Mouse (Mus musculus) hindbrain, postnatal 0 days (tissue): ENCODE data around the gene Foxc2. TPM values are rescaled to one million over a fixed set of nuclear protein-coding genes. Genes with fewer than 3 reads are reported as not detected.

Experiments
- ATAC-seq: fragments of 200-750 bp; cut with Nextera tagmentation; 2 replicates; pipeline ENCODE4 v1.8.0; 2017; ENCODE audit warnings: mild to moderate bottlenecking, moderate TSS enrichment, moderate library complexity
- DNase-seq: peaks from one replicate; pipeline ENCODE4 v3.0.0-alpha.2; 2015; ENCODE audit warnings: low spot score
- H3K27ac ChIP-seq: fragments of 300-500 bp; sonication (generic); 2 replicates; pipeline ENCODE4 v1.5.1; 2014; ENCODE audit warnings: mild to moderate bottlenecking
- H3K27me3 ChIP-seq: fragments of 300-500 bp; sonication (generic); 2 replicates; pipeline ENCODE4 v1.6.1; 2014; ENCODE audit warnings: low read length, mixed read lengths; ENCODE audit not compliant: insufficient read depth
- H3K36me3 ChIP-seq: fragments of 300-500 bp; sonication (generic); 2 replicates; pipeline ENCODE4 v1.6.1; 2014; ENCODE audit warnings: low read length, mixed read lengths; ENCODE audit not compliant: insufficient read depth
- H3K4me1 ChIP-seq: fragments of 300-500 bp; sonication (generic); 2 replicates; pipeline ENCODE4 v1.6.1; 2014; ENCODE audit warnings: antibody characterized with exemption, low read length, mixed read lengths; ENCODE audit not compliant: insufficient read depth
- H3K4me2 ChIP-seq: fragments of 300-500 bp; sonication (generic); 2 replicates; pipeline ENCODE4 v1.6.1; 2014; ENCODE audit warnings: low read depth, mild to moderate bottlenecking, low read length, moderate library complexity, mixed read lengths
- H3K4me3 ChIP-seq: fragments of 300-500 bp; sonication (generic); 2 replicates; pipeline ENCODE4 v1.5.1; 2014; ENCODE audit warnings: low read length
- H3K9ac ChIP-seq: fragments of 300-500 bp; sonication (generic); replicated peaks from 2 replicates; pipeline ENCODE4 v1.6.1; 2014; ENCODE audit warnings: mild to moderate bottlenecking, low read length, moderate library complexity, mixed read lengths
- H3K9me3 ChIP-seq: fragments of 300-500 bp; sonication (generic); 2 replicates; pipeline ENCODE4 v1.6.1; 2016; ENCODE audit warnings: low read length, mixed read lengths
- CTCF ChIP-seq: IDR thresholded peaks from 2 replicates; pipeline ENCODE4 v1.5.1; 2016; ENCODE audit warnings: antibody characterized with exemption, control low read depth, low read depth
- WGBS: fragments of 180-500 bp; shearing (Covaris S2); extraction: QIAGEN DNeasy Blood & Tissue Kit; methylation state at CpG from one replicate; pipeline ENCODE4 v1.1.7; 2014; 5-methylcytosine and 5-hydroxymethylcytosine counted together
- polyA plus RNA-seq: library from polyadenylated mRNA; unstranded; fragments of >200 nt; fragmentation: Nextera tagmentation; extraction: Ambion mirVana; gene quantifications from 2 replicates; pipeline ENCODE4 v1.2.1, GENCODE M21; 2015
- total RNA-seq: library from RNA; depleted of rRNA; stranded (reverse); fragments of >200 nt; gene quantifications from 2 replicates; pipeline ENCODE4 v1.2.3, GENCODE M21; 2014

The Foxc2 gene
- total and polyA plus RNA-seq, 2 experiments from 2014 or later = 2.8 to 10.6 TPM

DNA sequence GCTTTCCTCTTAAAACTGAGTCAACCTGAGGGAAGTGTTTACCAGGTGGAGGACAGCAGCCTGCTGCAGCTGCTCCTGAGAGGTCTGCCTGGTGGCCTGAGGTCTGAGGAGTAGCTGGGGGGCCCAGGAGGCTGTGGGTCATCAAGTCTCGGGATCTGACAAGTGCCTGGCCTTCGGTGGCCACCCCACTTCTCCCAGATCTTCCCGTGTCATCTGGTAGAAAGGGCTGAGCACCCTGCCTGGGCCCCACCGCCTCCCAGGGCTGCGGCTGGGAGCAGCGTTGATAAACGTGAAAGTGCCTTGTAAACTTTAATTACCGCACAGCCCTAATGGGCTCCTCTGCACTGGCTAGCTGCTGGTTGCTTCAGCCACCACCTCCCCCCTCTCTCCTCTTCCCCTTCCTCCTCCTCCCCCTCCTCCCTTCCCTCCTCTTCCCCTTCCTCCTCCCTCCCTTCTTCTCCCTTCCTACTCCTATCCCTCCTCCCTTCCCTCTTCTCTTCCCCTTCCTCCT lies 32.7 kb downstream of the Foxc2 start:
- no peak for TF ChIP-seq CTCF
- Histone ChIP-seq H3K4me3 (no peak overlapping the region), H3K4me2 (no peak overlapping the region), H3K27me3 (no peaks in the 10 kb centered on the region), H3K4me1 (no peaks in the 10 kb centered on the region), H3K9ac (no peak overlapping the region), H3K27ac (no peak overlapping the region), H3K9me3 (no peaks in the 10 kb centered on the region), H3K36me3 (no peaks in the 10 kb centered on the region)
- WGBS = 45% methylated on average over 7 of the region's 8 CpGs
- ATAC-seq (no peak), DNase-seq (no peak)

DNA sequence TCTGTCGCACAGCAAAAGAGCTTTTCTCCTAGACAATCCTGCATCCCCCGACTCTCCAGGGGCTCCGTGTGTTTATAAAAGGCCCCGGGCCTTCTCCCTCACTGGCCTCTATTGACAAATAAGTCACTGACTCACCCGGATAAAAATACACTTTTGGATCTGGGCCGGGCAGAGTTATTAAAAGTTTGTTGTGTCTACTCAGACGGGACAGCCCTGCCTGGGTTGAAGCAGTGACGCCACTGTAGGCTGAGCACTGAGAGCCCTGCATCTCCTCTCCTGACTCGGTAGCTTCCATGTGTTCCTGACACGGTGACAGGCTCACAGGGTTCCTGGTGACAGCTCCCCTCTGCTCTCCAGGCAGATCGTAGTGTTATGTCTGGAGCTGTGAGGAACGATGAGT lies 36.4 kb downstream of the Foxc2 start:
- Histone ChIP-seq H3K27ac (no peak overlapping the region), H3K4me3 (no peak overlapping the region)
- TF ChIP-seq CTCF = no peak

DNA sequence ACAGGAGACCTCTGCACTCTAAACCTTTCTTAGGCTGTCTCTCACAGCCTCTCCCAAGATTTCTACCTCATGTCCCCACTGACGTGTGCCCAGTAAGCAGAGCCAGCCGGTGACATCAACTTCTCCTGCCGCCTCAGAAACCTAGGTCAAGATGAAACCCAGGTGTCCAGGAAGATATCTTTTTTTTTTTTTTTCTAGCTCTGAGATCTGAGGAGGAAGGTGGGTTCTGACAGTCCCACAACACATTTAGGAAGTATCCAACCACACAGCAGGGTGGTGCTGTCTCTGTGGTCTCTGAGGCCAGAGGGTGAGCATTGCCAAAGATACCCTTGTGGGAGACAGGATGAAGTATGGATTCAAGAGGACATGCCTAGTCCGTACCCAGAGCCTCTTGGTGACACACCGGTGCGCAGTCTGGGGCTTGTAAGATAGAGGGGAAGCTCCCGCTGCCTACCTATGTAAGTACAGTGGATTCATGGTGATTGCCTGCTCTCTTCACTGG lies 41.1 kb downstream of the Foxc2 start:
- ATAC-seq = no peak
- WGBS = 89% methylated on average over 7 of the region's 7 CpGs

More for the DNA sequence above, 36.4 kb downstream of the Foxc2 start:
- Histone ChIP-seq H3K27me3 (no peaks in the 10 kb centered on the region), H3K36me3 (no peaks in the 10 kb centered on the region), H3K4me1 (no peaks in the 10 kb centered on the region), H3K4me2 (no peak overlapping the region), H3K9ac (no peak overlapping the region), H3K9me3 (no peaks in the 10 kb centered on the region)
- DNase-seq (no peak), ATAC-seq (no peak)
- WGBS = 54% methylated on average over 12 of the region's 12 CpGs

DNA sequence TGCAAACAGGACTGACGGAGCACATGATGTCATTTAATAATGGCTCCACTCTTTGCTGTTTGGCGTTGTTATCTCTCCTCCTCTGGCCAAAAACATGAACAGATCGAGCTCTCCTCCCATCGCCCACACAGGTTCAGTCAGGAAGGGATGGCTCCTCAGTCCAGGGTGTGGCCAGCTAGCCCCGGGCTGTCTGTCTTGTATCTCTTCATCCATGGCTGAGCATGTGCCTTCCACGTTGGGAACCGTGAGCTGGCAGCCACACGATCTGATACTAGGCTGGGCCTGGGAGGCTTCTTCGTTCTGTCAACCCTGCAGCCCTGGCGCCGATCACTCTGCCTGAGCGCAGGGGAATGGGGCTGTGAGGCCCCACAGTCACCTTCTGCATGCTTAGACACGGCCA lies 42.8 kb downstream of the Foxc2 start:
- 78% methylated on average over 13 of the region's 13 CpGs for WGBS
- no peak overlapping the region for H3K9ac ChIP-seq

More for the DNA sequence above, 41.1 kb downstream of the Foxc2 start:
- no peaks in the 10 kb centered on the region for H3K27me3 ChIP-seq
- no peak for DNase-seq
- no peaks in the 10 kb centered on the region for H3K36me3 ChIP-seq
- no peaks in the 10 kb centered on the region for H3K9me3 ChIP-seq
- H3K4me1 ChIP-seq = no peaks in the 10 kb centered on the region
- no peak overlapping the region for H3K9ac ChIP-seq
- no peak overlapping the region for H3K4me3 ChIP-seq
- no peak overlapping the region for H3K4me2 ChIP-seq
- no peak for TF ChIP-seq CTCF
- no peak overlapping the region for H3K27ac ChIP-seq

DNA sequence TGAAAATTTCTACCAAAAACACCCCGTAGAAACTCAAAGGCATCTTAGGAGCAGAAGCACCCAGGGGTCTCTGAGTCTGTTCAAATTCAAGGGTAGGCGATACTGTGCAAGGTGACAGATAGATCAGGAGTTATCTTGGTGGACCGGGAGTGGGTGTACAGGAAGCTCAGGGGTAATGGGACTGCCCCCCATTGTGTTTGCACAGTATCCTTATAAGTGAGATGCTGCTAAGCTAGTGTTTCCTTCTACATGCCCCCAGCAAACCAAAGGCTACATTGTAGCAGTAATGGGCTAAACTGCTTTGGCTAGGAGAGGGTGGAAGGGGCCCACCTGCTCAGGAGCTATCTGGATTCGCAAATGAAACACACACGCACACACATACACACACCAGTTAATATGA lies 45.5 kb downstream of the Foxc2 start:
- Histone ChIP-seq H3K36me3 (no peaks in the 10 kb centered on the region), H3K4me2 (no peak overlapping the region), H3K27me3 (no peaks in the 10 kb centered on the region), H3K4me1 (no peaks in the 10 kb centered on the region), H3K4me3 (no peak overlapping the region), H3K9me3 (no peaks in the 10 kb centered on the region), H3K9ac (no peak overlapping the region), H3K27ac (no peak overlapping the region)
- 94% methylated on average over 5 of the region's 5 CpGs for WGBS
- ATAC-seq (no peak), DNase-seq (no peak)
- TF ChIP-seq CTCF = no peak

More for the DNA sequence above, 42.8 kb downstream of the Foxc2 start:
- no peak overlapping the region for H3K4me2 ChIP-seq
- no peaks in the 10 kb centered on the region for H3K9me3 ChIP-seq
- H3K27me3 ChIP-seq = no peaks in the 10 kb centered on the region
- H3K4me3 ChIP-seq = no peak overlapping the region
- H3K4me1 ChIP-seq = no peaks in the 10 kb centered on the region
- H3K36me3 ChIP-seq = no peaks in the 10 kb centered on the region
- no peak overlapping the region for H3K27ac ChIP-seq
- TF ChIP-seq CTCF = no peak
- no peak for DNase-seq
- no peak for ATAC-seq

DNA sequence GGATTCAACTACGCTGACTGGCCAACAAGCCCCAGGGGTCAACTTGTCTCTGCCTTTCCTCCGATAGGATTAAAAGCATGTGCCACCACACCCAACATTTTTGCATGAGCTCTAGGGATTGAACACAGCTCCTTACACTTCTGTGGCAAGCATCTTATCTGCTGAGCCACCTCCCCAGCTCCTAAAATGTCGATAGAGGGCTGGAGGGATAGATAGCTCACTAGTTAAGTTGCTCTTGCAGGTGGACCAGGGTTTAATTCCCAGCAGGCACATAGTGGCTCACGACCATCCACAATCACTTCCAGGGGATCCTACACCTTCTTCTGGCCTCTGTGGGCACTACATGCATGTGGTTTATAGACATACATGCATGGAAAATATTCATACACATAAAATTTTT lies 46.4 kb downstream of the Foxc2 start:
- no peak overlapping the region for H3K4me3 ChIP-seq
- no peak overlapping the region for H3K27ac ChIP-seq
- no peaks in the 10 kb centered on the region for H3K27me3 ChIP-seq
- no peaks in the 10 kb centered on the region for H3K36me3 ChIP-seq
- no peaks in the 10 kb centered on the region for H3K4me1 ChIP-seq
- no peak overlapping the region for H3K4me2 ChIP-seq
- ATAC-seq (no peak), DNase-seq (no peak)
- H3K9ac ChIP-seq = no peak overlapping the region
- TF ChIP-seq CTCF = no peak
- no peaks in the 10 kb centered on the region for H3K9me3 ChIP-seq
- WGBS = 79% methylated on average over 4 of the region's 4 CpGs

DNA sequence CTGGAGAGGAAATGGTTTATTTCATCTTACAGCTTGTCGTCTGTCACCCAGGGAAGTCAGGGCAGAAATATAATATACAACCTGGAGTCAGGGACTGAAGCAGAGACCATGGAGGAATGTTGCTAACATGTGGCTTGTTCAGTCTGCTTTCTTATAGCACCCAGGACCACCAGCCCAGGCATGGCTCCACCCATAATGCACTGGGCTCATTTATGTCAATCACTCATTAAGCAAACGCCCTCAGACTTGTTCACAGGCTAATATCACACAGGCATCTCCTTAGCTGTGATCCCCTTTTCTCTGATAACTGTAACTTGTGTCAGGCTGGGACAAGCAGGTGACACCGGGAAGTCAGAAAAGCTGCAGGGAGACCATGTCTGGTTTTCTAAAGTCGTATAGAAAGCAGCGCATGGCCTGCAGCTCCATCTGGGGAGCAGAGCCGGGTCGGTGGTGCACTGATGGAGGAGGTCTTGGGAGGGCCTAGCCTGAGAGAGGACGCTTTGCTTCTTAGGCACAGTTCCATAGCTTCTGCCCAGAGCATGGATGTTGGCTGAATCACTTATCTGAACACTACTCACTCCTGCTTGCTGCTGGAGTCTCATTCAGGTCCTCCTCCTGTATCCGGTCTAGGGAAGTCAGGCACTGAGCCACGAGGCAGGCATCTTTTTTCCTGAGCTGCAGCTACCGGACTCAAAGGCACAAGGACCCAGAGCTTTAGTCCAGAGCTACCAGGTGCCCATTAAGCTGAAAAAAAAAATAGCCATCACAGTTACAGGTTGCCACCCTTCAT lies 47.1 kb downstream of the Foxc2 start:
- no peak overlapping the region for H3K27ac ChIP-seq
- TF ChIP-seq CTCF = no peak
- H3K9ac ChIP-seq = no peak overlapping the region
- H3K4me1 ChIP-seq = no peaks in the 10 kb centered on the region
- H3K27me3 ChIP-seq = no peaks in the 10 kb centered on the region
- no peak for ATAC-seq
- WGBS = 70% methylated on average over 11 of the region's 11 CpGs
- H3K4me3 ChIP-seq = no peak overlapping the region
- no peaks in the 10 kb centered on the region for H3K36me3 ChIP-seq
- DNase-seq = no peak
- H3K4me2 ChIP-seq = no peak overlapping the region
- H3K9me3 ChIP-seq = no peaks in the 10 kb centered on the region
